Comparison of ENCODE assay signal across 27 mouse cellular contexts in the genomic region with DNA sequence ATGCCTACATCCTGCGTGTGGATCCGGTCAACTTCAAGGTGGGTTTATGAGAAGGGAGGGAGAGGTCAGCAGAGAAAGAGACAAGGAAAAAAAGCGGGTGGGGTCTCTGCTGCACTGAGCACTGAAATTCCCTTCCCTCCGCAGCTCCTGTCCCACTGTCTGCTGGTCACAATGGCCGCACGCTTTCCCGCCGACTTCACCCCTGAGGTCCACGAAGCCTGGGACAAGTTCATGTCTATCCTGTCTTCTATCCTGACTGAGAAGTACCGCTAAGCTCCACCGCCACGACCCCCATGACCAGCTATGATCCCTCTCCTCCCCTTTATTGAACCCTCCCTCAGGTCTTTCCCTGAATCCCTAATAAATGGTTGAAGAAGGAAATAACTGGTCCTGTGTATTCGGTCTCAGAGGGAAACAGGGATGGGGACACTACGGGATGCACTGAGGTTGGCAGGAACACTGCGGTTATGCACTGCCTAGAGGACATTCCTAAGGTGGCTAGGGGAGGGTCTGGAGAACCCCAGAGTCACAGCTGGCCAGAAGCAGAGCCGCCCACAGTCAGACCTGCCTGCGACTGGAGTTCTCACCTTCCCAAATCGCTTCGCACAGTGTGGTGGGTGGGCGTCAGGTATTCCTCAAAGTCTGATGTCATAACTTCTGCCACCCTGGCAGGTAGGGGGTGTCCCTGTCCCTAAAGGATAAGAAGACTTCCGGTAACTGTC. TPM values are rescaled to one million over a fixed set of nuclear protein-coding genes. Genes with fewer than 3 reads are reported as not detected.
A peak's percentile ranks its signal among the peaks of the same experiment; 100 is the strongest.
DNase-seq lines count a peak whose midpoint lies in the region; ATAC-seq and TF ChIP-seq lines count a peak whose summit lies in the region.
"Had no signal": no experiment of that assay in that cellular context is flagged by ENCODE, and none has a peak within 500 bp of the region (broad histone marks: within the 10 kb centered on the region; RNA-seq: fewer than 3 reads in every experiment).

No protein-coding gene starts in this region.

- no peak for TF ChIP-seq POLR2A in heart, adult 2 months (IDR thresholded peaks at IDR 0.05; ENCODE audit: insufficient read depth, low read depth, low read length)

- no peak for TF ChIP-seq EP300 in heart, adult 2 months (IDR thresholded peaks at IDR 0.05; ENCODE audit: insufficient read depth, low read depth, low read length)

- H3K36me3 ChIP-seq in heart, adult 2 months (ENCODE audit: control insufficient read depth, insufficient read depth, low read length), result no peaks in the 10 kb centered on the region
- H3K36me3 ChIP-seq in hindbrain, embryonic 11.5 days (ENCODE audit: control insufficient read depth, insufficient read depth, low read length), result no peaks in the 10 kb centered on the region
- H3K36me3 ChIP-seq in hindbrain, postnatal 0 days (ENCODE audit: insufficient read depth, low read length), result no peaks in the 10 kb centered on the region
- no peaks in the 10 kb centered on the region for H3K36me3 ChIP-seq in E14TG2a.4 (ENCODE audit: insufficient read depth, low read length)
- H3K36me3 ChIP-seq: embryonic facial prominence, embryonic 15.5 days; heart, embryonic 15.5 days; intestine, embryonic 15.5 days; limb, embryonic 12.5 days; midbrain, embryonic 15.5 days had no signal

- H3K9me3 ChIP-seq in hindbrain, embryonic 11.5 days (ENCODE audit: control insufficient read depth, low read length), result no peaks in the 10 kb centered on the region
- H3K9me3 ChIP-seq in hindbrain, postnatal 0 days (ENCODE audit: low read length), result no peaks in the 10 kb centered on the region
- H3K9me3 ChIP-seq in E14TG2a.4 (ENCODE audit: low read length), result no peaks in the 10 kb centered on the region
- H3K9me3 ChIP-seq: embryonic facial prominence, embryonic 15.5 days; heart, embryonic 15.5 days; intestine, embryonic 15.5 days; limb, embryonic 12.5 days; midbrain, embryonic 15.5 days had no signal

- no peak overlapping the region for H3K4me3 ChIP-seq in heart, adult 2 months
- no peak overlapping the region for H3K4me3 ChIP-seq in hindbrain, embryonic 11.5 days (ENCODE audit: low read depth, low read length)
- H3K4me3 ChIP-seq in hindbrain, postnatal 0 days (ENCODE audit: low read length), result no peak overlapping the region
- peak overlapping the region; percentile 54 for H3K4me3 ChIP-seq in E14TG2a.4 (replicated peaks; ENCODE audit: low read length)
- H3K4me3 ChIP-seq: embryonic facial prominence, embryonic 15.5 days; heart, embryonic 15.5 days; intestine, embryonic 15.5 days; limb, embryonic 12.5 days; midbrain, embryonic 15.5 days had no signal

- 59% methylated on average over 21 of the region's 21 CpGs for WGBS in heart, adult 2 months
- WGBS in hindbrain, embryonic 11.5 days, result 68% methylated on average over 21 of the region's 21 CpGs
- WGBS in hindbrain, postnatal 0 days, result 75% methylated on average over 21 of the region's 21 CpGs

- no peak for TF ChIP-seq CTCF in heart, adult 2 months (IDR thresholded peaks at IDR 0.05)
- no peak for TF ChIP-seq CTCF in hindbrain, postnatal 0 days (IDR thresholded peaks at IDR 0.05; ENCODE audit: low read depth)
- TF ChIP-seq CTCF in E14TG2a.4 (conservative IDR thresholded peaks at IDR 0.05; ENCODE audit: low read length), result no peak

- H3K27me3 ChIP-seq in heart, adult 2 months (ENCODE audit: control insufficient read depth, insufficient read depth, low read length), result peaks cover 6% of the 10 kb centered on the region
- H3K27me3 ChIP-seq in hindbrain, embryonic 11.5 days (ENCODE audit: control insufficient read depth, insufficient read depth, low read length), result no peaks in the 10 kb centered on the region
- H3K27me3 ChIP-seq in hindbrain, postnatal 0 days (ENCODE audit: insufficient read depth, low read length), result no peaks in the 10 kb centered on the region
- H3K27me3 ChIP-seq in E14TG2a.4 (ENCODE audit: insufficient read depth, low read length), result peaks cover 74% of the 10 kb centered on the region
- H3K27me3 ChIP-seq: midbrain, embryonic 15.5 days had no signal

- no peaks in the 10 kb centered on the region for H3K4me1 ChIP-seq in heart, adult 2 months (ENCODE audit: control insufficient read depth, insufficient read depth, low read length)
- H3K4me1 ChIP-seq in hindbrain, embryonic 11.5 days (replicated peaks; ENCODE audit: control insufficient read depth, insufficient read depth, low read length), result no peaks in the 10 kb centered on the region
- no peaks in the 10 kb centered on the region for H3K4me1 ChIP-seq in hindbrain, postnatal 0 days (ENCODE audit: insufficient read depth, low read length)
- H3K4me1 ChIP-seq in E14TG2a.4 (replicated peaks; ENCODE audit: low read depth, low read length), result peaks cover 14% of the 10 kb centered on the region
- H3K4me1 ChIP-seq: embryonic facial prominence, embryonic 15.5 days; heart, embryonic 15.5 days; intestine, embryonic 15.5 days; limb, embryonic 12.5 days; midbrain, embryonic 15.5 days had no signal

- H3K27ac ChIP-seq in heart, adult 2 months, result no peak overlapping the region
- H3K27ac ChIP-seq in hindbrain, embryonic 11.5 days (ENCODE audit: low read depth, low read length), result no peak overlapping the region
- H3K27ac ChIP-seq in hindbrain, postnatal 0 days, result no peak overlapping the region
- H3K27ac ChIP-seq: embryonic facial prominence, embryonic 15.5 days; heart, embryonic 15.5 days; hindbrain, embryonic 14.5 days; intestine, embryonic 15.5 days; limb, embryonic 12.5 days; midbrain, embryonic 15.5 days had no signal

- intact Hi-C loops in heart, adult 2 months (cut with DNase I), result no loop called here

- H3K4me2 ChIP-seq in hindbrain, embryonic 11.5 days (replicated peaks; ENCODE audit: low read depth, low read length), result no peak overlapping the region
- no peak overlapping the region for H3K4me2 ChIP-seq in hindbrain, postnatal 0 days (ENCODE audit: low read depth, low read length)
- H3K4me2 ChIP-seq: embryonic facial prominence, embryonic 15.5 days; heart, embryonic 15.5 days; hindbrain, embryonic 14.5 days; intestine, embryonic 15.5 days; limb, embryonic 12.5 days; midbrain, embryonic 15.5 days had no signal

- no peaks in the 10 kb centered on the region for H3K79me2 ChIP-seq in heart, adult 2 months (replicated peaks; ENCODE audit: control insufficient read depth, insufficient read depth, low read length)

- DNase-seq in heart, adult 11 months, result peak; percentile 68
- no peak for DNase-seq in heart, adult 2 months
- DNase-seq in hindbrain, embryonic 11.5 days (ENCODE audit: low spot score), result no peak
- DNase-seq in hindbrain, postnatal 0 days (ENCODE audit: low spot score), result no peak
- DNase-seq in ZHBTc4 (ENCODE audit: low read depth, low spot score), result peak; percentile 18
- no peak for DNase-seq in T-cell, adult 2 months (ENCODE audit: low spot score)
- DNase-seq: adrenal gland, postnatal 10 days; B cell, adult 2 months; cerebellum, adult 9-10 months; gastrocnemius, postnatal 10 days; lung, adult 18-20 months; lung, postnatal 14 days; right cerebral cortex, postnatal 4 days had no signal

- 0 out of 2 replicates have a peak, but pooled peaks have one; percentile 10 for ATAC-seq in hindbrain, embryonic 11.5 days (ENCODE audit: low FRiP score)
- no peak for ATAC-seq in hindbrain, postnatal 0 days
- ATAC-seq: activated CD4-positive, CD25-positive, alpha-beta regulatory T cell, adult 4 months; intestine, embryonic 15.5 days; midbrain, embryonic 15.5 days had no signal

- H3K9ac ChIP-seq in heart, adult 2 months (ENCODE audit: low read depth, low read length), result no peak overlapping the region
- no peak overlapping the region for H3K9ac ChIP-seq in hindbrain, embryonic 11.5 days (ENCODE audit: low read depth, low read length)
- no peak overlapping the region for H3K9ac ChIP-seq in hindbrain, postnatal 0 days (replicated peaks; ENCODE audit: low read length)
- H3K9ac ChIP-seq: embryonic facial prominence, embryonic 15.5 days; heart, embryonic 15.5 days; hindbrain, embryonic 14.5 days; intestine, embryonic 15.5 days; limb, embryonic 12.5 days; midbrain, embryonic 15.5 days had no signal

RNA-seq across cellular contexts. Expression of gene Hba-x, which starts 1.7 kb away (rescaled TPM):
- not detected for total RNA-seq in heart, adult 2 months (2021)
- not detected in 2 replicates for polyA plus RNA-seq in heart, adult 2 months (2012; rRNA removed)
- polyA plus RNA-seq in hindbrain, embryonic 11.5 days (2014; fragmentation: Nextera tagmentation; extraction: Ambion mirVana), result 3,064 and 3,380 TPM in 2 replicates
- not detected in 2 replicates for total RNA-seq in hindbrain, postnatal 0 days (2014; rRNA removed)
- not detected in 2 replicates for polyA plus RNA-seq in hindbrain, postnatal 0 days (2015; fragmentation: Nextera tagmentation; extraction: Ambion mirVana)
- total RNA-seq: adrenal gland, postnatal 10 days; common myeloid progenitor, adult 5-6 weeks; gastrocnemius, postnatal 10 days; layer of hippocampus, postnatal 10 days; left cerebral cortex, adult 8-10 months; megakaryocyte, adult 5-6 weeks had no signal
- polyA plus RNA-seq: activated CD4-positive, CD25-positive, alpha-beta regulatory T cell, adult 4 months; large intestine, adult 2 months had no signal

RNA-seq across cellular contexts. Expression of gene Hba-a1, which starts 5.4 kb away (rescaled TPM):
- total RNA-seq in heart, adult 2 months (2021), result over 10,000 TPM in 1 of 2 experiments, 1,000 to 10,000 TPM in 1; 5,353 to 37,215 TPM
- polyA plus RNA-seq in heart, adult 2 months (2012; rRNA removed), result 3,162 and 34,446 TPM in 2 replicates
- polyA plus RNA-seq in hindbrain, embryonic 11.5 days (2014; fragmentation: Nextera tagmentation; extraction: Ambion mirVana), result 2,798 and 2,861 TPM in 2 replicates
- 541 and 992 TPM in 2 replicates for total RNA-seq in hindbrain, postnatal 0 days (2014; rRNA removed)
- polyA plus RNA-seq in hindbrain, postnatal 0 days (2015; fragmentation: Nextera tagmentation; extraction: Ambion mirVana), result 535 and 659 TPM in 2 replicates

RNA-seq across cellular contexts. Expression of gene Hbq1b, which starts 8.9 kb away (rescaled TPM):
- 1 to 10 TPM in 1 of 2 experiments, under 1 TPM in 1; 0.70 to 2.4 TPM for total RNA-seq in heart, adult 2 months (2021)
- 1.5 and 3.8 TPM in 2 replicates for polyA plus RNA-seq in heart, adult 2 months (2012; rRNA removed)
- polyA plus RNA-seq in hindbrain, embryonic 11.5 days (2014; fragmentation: Nextera tagmentation; extraction: Ambion mirVana), result 6.7 and 7.2 TPM in 2 replicates
- total RNA-seq in hindbrain, postnatal 0 days (2014; rRNA removed), result 1.0 TPM in 1 of 2 replicates, not detected in the other
- polyA plus RNA-seq in hindbrain, postnatal 0 days (2015; fragmentation: Nextera tagmentation; extraction: Ambion mirVana), result 1.1 and 1.4 TPM in 2 replicates
- total RNA-seq: common myeloid progenitor, adult 5-6 weeks; megakaryocyte, adult 5-6 weeks had no signal
- polyA plus RNA-seq: activated CD4-positive, CD25-positive, alpha-beta regulatory T cell, adult 4 months; large intestine, adult 2 months; urinary bladder, adult 2 months had no signal

RNA-seq across cellular contexts. Expression of gene Nprl3, which starts 10.4 kb away (rescaled TPM):
- total RNA-seq in heart, adult 2 months (2021), result 10 to 100 TPM; 27.1 to 27.2 TPM
- polyA plus RNA-seq in heart, adult 2 months (2012; rRNA removed), result 59.5 and 79.9 TPM in 2 replicates
- 28.9 and 31.4 TPM in 2 replicates for polyA plus RNA-seq in hindbrain, embryonic 11.5 days (2014; fragmentation: Nextera tagmentation; extraction: Ambion mirVana)
- total RNA-seq in hindbrain, postnatal 0 days (2014; rRNA removed), result 38.4 and 53.0 TPM in 2 replicates
- 39.2 and 39.8 TPM in 2 replicates for polyA plus RNA-seq in hindbrain, postnatal 0 days (2015; fragmentation: Nextera tagmentation; extraction: Ambion mirVana)

RNA-seq across cellular contexts. Expression of gene Hba-a2, which starts 18.4 kb away (rescaled TPM):
- total RNA-seq in heart, adult 2 months (2021), result over 10,000 TPM in 1 of 2 experiments, 1,000 to 10,000 TPM in 1; 4,976 to 34,253 TPM
- polyA plus RNA-seq in heart, adult 2 months (2012; rRNA removed), result 9,938 and 81,467 TPM in 2 replicates
- 5,394 and 5,453 TPM in 2 replicates for polyA plus RNA-seq in hindbrain, embryonic 11.5 days (2014; fragmentation: Nextera tagmentation; extraction: Ambion mirVana)
- total RNA-seq in hindbrain, postnatal 0 days (2014; rRNA removed), result 1,752 and 2,010 TPM in 2 replicates
- 1,345 and 1,601 TPM in 2 replicates for polyA plus RNA-seq in hindbrain, postnatal 0 days (2015; fragmentation: Nextera tagmentation; extraction: Ambion mirVana)

Comparison
In these comparisons a context has a peak if more than half of its experiments do, and no peak if none do; other contexts are left out.
1. DNase-seq: peak in heart, adult 11 months (single experiment) and ZHBTc4 (single experiment); none in heart, adult 2 months (0 of 2), hindbrain, embryonic 11.5 days (single experiment), hindbrain, postnatal 0 days (single experiment) and T-cell, adult 2 months (single experiment).
2. RNA of gene Hba-x, which starts 1.7 kb away (polyA plus RNA-seq): 3,064 to 3,380 TPM in hindbrain, embryonic 11.5 days; not detected in hindbrain, postnatal 0 days and not detected in heart, adult 2 months; every median in the first group is over 1,000 times any median in the second.